Mouse (Mus musculus): ENCODE measurements around the gene Pla2g4f. TPM values are rescaled to one million over a fixed set of nuclear protein-coding genes. Genes with fewer than 3 reads are reported as not detected.

Gene Pla2g4f
- polyA plus RNA-seq, 1 experiment from 2014 or later = 21.9 TPM

DNA sequence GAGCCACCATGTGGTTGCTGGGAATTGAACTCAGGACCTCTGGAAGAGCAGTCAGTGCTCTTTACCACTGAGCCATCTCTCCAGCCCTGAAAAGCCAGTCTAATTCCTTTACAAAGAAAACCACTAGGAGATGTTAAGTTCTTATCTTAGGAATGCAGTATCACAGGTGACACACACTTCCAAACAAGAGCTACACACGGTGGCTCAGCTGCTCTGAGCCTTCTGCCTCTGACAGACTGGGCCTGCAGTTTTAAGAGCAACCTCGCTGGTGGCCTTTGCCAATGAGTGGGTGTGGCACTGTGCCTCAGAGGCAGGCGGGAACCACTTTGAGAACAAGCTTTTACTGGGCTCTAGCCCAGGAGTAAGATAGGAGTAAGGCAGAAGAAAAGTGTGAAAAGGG, 9.9 kb downstream of the Pla2g4f start:
- no peaks in the 10 kb centered on the region for H3K4me1 ChIP-seq (replicated peaks; ENCODE audit: control insufficient read depth, insufficient read depth)
- ATAC-seq (ENCODE audit: low FRiP score, low TSS enrichment) = no peak
- no peak overlapping the region for H3K4me3 ChIP-seq (ENCODE audit: low read depth, low read length)
- 12% methylated on average over 3 of the region's 3 CpGs for WGBS
- no peaks in the 10 kb centered on the region for H3K9me3 ChIP-seq (ENCODE audit: control insufficient read depth, low read length)
- H3K4me2 ChIP-seq (replicated peaks; ENCODE audit: low read depth) = no peak overlapping the region
- no peak for DNase-seq (ENCODE audit: low spot score)
- H3K36me3 ChIP-seq (ENCODE audit: control insufficient read depth, insufficient read depth, low read length) = no peaks in the 10 kb centered on the region
- TF ChIP-seq CTCF (IDR thresholded peaks at IDR 0.05; ENCODE audit: low read depth) = no peak
- no peak for TF ChIP-seq EP300 (optimal IDR thresholded peaks at IDR 0.05)
- H3K27ac ChIP-seq (replicated peaks) = no peak overlapping the region
- H3K9ac ChIP-seq (ENCODE audit: low read length) = no peak overlapping the region
- no peaks in the 10 kb centered on the region for H3K27me3 ChIP-seq (ENCODE audit: control insufficient read depth, insufficient read depth, low read length)

DNA sequence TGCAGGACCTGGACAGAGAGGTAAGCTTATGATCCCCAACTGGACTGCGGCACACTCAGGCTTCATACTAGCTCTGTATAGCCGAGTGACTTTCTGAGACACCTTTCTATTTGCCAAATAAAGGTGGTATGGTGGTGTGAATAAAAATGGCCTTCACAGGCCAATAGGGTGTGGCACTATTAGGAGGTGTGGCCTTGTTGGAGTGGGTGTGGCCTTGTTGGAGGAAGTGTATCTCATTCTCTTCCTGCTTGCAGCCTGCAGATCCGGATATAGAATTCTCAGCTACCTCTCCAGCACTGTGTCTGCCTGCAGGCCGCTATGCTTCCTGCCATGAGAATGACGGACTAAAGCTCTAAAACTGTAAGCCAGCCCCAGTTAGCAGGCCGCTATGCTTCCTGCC, 12.9 kb downstream of the Pla2g4f start:
- TF ChIP-seq CTCF (IDR thresholded peaks at IDR 0.05; ENCODE audit: low read depth) (no peak), EP300 (optimal IDR thresholded peaks at IDR 0.05) (no peak)
- H3K4me3 ChIP-seq (ENCODE audit: low read depth, low read length) = no peak overlapping the region
- no peak overlapping the region for H3K27ac ChIP-seq (replicated peaks)
- H3K36me3 ChIP-seq (ENCODE audit: control insufficient read depth, insufficient read depth, low read length) = no peaks in the 10 kb centered on the region
- no peak overlapping the region for H3K4me2 ChIP-seq (replicated peaks; ENCODE audit: low read depth)
- 92% methylated on average over 6 of the region's 6 CpGs for WGBS
- H3K4me1 ChIP-seq (replicated peaks; ENCODE audit: control insufficient read depth, insufficient read depth) = no peaks in the 10 kb centered on the region
- DNase-seq (ENCODE audit: low spot score) (no peak), ATAC-seq (ENCODE audit: low FRiP score, low TSS enrichment) (no peak)
- no peaks in the 10 kb centered on the region for H3K27me3 ChIP-seq (ENCODE audit: control insufficient read depth, insufficient read depth, low read length)
- H3K9me3 ChIP-seq (ENCODE audit: control insufficient read depth, low read length) = no peaks in the 10 kb centered on the region
- H3K9ac ChIP-seq (ENCODE audit: low read length) = no peak overlapping the region

GRCm38 (mm10) chr2:120299866-120300265, 14.1 kb downstream of the Pla2g4f start:
- no peaks in the 10 kb centered on the region for H3K27me3 ChIP-seq (ENCODE audit: control insufficient read depth, insufficient read depth, low read length)
- no peak overlapping the region for H3K4me2 ChIP-seq (replicated peaks; ENCODE audit: low read depth)
- WGBS = 65% methylated on average over 4 of the region's 4 CpGs
- no peak overlapping the region for H3K27ac ChIP-seq (replicated peaks)
- no peaks in the 10 kb centered on the region for H3K9me3 ChIP-seq (ENCODE audit: control insufficient read depth, low read length)
- H3K9ac ChIP-seq (ENCODE audit: low read length) = no peak overlapping the region
- ATAC-seq (ENCODE audit: low FRiP score, low TSS enrichment) (0 out of 2 replicates have a peak, but pooled peaks have one; percentile 22), DNase-seq (ENCODE audit: low spot score) (no peak)
- H3K4me1 ChIP-seq (replicated peaks; ENCODE audit: control insufficient read depth, insufficient read depth) = no peaks in the 10 kb centered on the region
- H3K36me3 ChIP-seq (ENCODE audit: control insufficient read depth, insufficient read depth, low read length) = no peaks in the 10 kb centered on the region
- no peak overlapping the region for H3K4me3 ChIP-seq (ENCODE audit: low read depth, low read length)
- no peak for TF ChIP-seq EP300 (optimal IDR thresholded peaks at IDR 0.05)
- no peak for TF ChIP-seq CTCF (IDR thresholded peaks at IDR 0.05; ENCODE audit: low read depth)

DNA sequence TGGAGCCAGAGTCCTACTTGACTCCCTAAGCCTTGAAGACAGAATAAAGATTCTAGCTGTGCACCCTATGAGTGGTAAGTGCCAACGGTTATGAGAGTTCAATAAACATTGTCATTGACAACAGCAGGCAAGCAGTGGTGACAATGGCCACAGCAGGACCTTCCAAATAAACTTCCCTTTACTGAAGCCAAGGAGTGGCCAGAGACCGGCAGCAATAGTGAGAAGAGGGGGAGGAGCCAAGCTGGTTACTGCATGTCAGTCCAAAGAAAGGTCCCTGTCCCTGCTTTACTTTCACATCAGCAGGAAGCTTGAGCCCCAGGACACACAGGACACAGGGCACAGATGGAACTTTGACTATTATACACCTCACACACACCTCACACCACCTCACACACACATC, 17.8 kb downstream of the Pla2g4f start:
- no peak for ATAC-seq (ENCODE audit: low FRiP score, low TSS enrichment)
- WGBS = 7% methylated on average over 2 of the region's 2 CpGs

GRCm38 (mm10) chr2:120291471-120292078, 22.4 kb downstream of the Pla2g4f start:
- Histone ChIP-seq H3K4me2 (replicated peaks; ENCODE audit: low read depth) (no peak overlapping the region), H3K4me1 (replicated peaks; ENCODE audit: control insufficient read depth, insufficient read depth) (no peaks in the 10 kb centered on the region), H3K9ac (ENCODE audit: low read length) (no peak overlapping the region), H3K27me3 (ENCODE audit: control insufficient read depth, insufficient read depth, low read length) (no peaks in the 10 kb centered on the region), H3K4me3 (ENCODE audit: low read depth, low read length) (no peak overlapping the region), H3K27ac (replicated peaks) (no peak overlapping the region), H3K9me3 (ENCODE audit: control insufficient read depth, low read length) (no peaks in the 10 kb centered on the region), H3K36me3 (ENCODE audit: control insufficient read depth, insufficient read depth, low read length) (no peaks in the 10 kb centered on the region)
- 75% methylated on average over 8 of the region's 9 CpGs for WGBS
- ATAC-seq (ENCODE audit: low FRiP score, low TSS enrichment) (no peak), DNase-seq (ENCODE audit: low spot score) (no peak)
- TF ChIP-seq CTCF (IDR thresholded peaks at IDR 0.05; ENCODE audit: low read depth) (no peak), EP300 (optimal IDR thresholded peaks at IDR 0.05) (no peak)

More for the DNA sequence above, 17.8 kb downstream of the Pla2g4f start:
- no peak for DNase-seq (ENCODE audit: low spot score)
- Histone ChIP-seq H3K9me3 (ENCODE audit: control insufficient read depth, low read length) (no peaks in the 10 kb centered on the region), H3K36me3 (ENCODE audit: control insufficient read depth, insufficient read depth, low read length) (no peaks in the 10 kb centered on the region), H3K4me2 (replicated peaks; ENCODE audit: low read depth) (no peak overlapping the region), H3K4me1 (replicated peaks; ENCODE audit: control insufficient read depth, insufficient read depth) (no peaks in the 10 kb centered on the region), H3K27me3 (ENCODE audit: control insufficient read depth, insufficient read depth, low read length) (no peaks in the 10 kb centered on the region), H3K4me3 (ENCODE audit: low read depth, low read length) (no peak overlapping the region), H3K27ac (replicated peaks) (no peak overlapping the region), H3K9ac (ENCODE audit: low read length) (no peak overlapping the region)
- TF ChIP-seq EP300 (optimal IDR thresholded peaks at IDR 0.05) (no peak), CTCF (IDR thresholded peaks at IDR 0.05; ENCODE audit: low read depth) (no peak)

DNA sequence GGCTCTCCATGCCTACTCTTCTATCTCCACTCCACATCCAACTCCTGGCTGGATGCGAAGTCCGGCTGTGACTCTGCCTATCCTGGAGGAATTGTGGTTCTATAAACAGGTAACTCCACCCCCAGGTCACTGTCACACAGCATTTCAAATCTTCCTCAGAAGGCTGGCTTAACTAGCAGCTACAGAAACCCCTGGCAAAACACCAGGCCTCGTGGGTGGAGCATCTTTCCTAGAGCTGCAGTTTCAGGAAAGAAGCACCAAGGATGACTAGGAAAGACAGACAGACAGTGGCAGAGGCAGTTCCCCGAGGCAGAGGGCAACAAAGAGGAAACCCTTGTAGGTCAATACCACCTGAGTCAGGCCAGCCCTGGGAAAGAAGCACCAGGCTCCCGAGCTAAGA, 25.0 kb downstream of the Pla2g4f start, which contains the start of gene Pla2g4d:
Gene Pla2g4d, minus strand, starts transcription at position 203 of the 400 bp plus-strand sequence.
- Histone ChIP-seq H3K4me3 (ENCODE audit: low read depth, low read length) (no peak within 1 kb of the TSS), H3K4me2 (replicated peaks; ENCODE audit: low read depth) (no peak within 1 kb of the TSS), H3K9ac (ENCODE audit: low read length) (no peak within 1 kb of the TSS), H3K27me3 (ENCODE audit: control insufficient read depth, insufficient read depth, low read length) (no peaks in the 10 kb centered on the region), H3K4me1 (replicated peaks; ENCODE audit: control insufficient read depth, insufficient read depth) (no peaks in the 10 kb centered on the region), H3K9me3 (ENCODE audit: control insufficient read depth, low read length) (no peaks in the 10 kb centered on the region), H3K36me3 (ENCODE audit: control insufficient read depth, insufficient read depth, low read length) (no peaks in the 10 kb centered on the region), H3K27ac (replicated peaks) (no peak within 1 kb of the TSS)
- TF ChIP-seq EP300 (optimal IDR thresholded peaks at IDR 0.05) (no peak), CTCF (IDR thresholded peaks at IDR 0.05; ENCODE audit: low read depth) (no peak)
- DNase-seq (ENCODE audit: low spot score) (no peak), ATAC-seq (ENCODE audit: low FRiP score, low TSS enrichment) (no peak)
- 68% methylated on average over 5 of the region's 5 CpGs for WGBS

All from stomach, postnatal 0 days (tissue).